Mouse (Mus musculus) layer of hippocampus, adult 8-10 months (tissue): Measurements from ENCODE around the gene Gbp8. TPM values are rescaled to one million over a fixed set of nuclear protein-coding genes. Genes with fewer than 3 reads are reported as not detected.
"Not testable (repeated sequence)": the region's sequence is repeated elsewhere in the genome, so short reads cannot be mapped to it uniquely, and the experiment has no call there.

Source experiments
- DNase-seq, 2 experiments: peaks; one replicate each; pipeline ENCODE4 v3.0.0; 2022; ENCODE audit warnings: low spot score in 2 of 2
- total RNA-seq, 4 experiments: library from RNA; stranded (reverse); gene quantifications; 2 replicates each; pipeline ENCODE4 v1.2.4; 2022

The Gbp8 gene
- total RNA-seq, 4 experiments from 2014 or later: 0.36 TPM; not detected in 3

DNA sequence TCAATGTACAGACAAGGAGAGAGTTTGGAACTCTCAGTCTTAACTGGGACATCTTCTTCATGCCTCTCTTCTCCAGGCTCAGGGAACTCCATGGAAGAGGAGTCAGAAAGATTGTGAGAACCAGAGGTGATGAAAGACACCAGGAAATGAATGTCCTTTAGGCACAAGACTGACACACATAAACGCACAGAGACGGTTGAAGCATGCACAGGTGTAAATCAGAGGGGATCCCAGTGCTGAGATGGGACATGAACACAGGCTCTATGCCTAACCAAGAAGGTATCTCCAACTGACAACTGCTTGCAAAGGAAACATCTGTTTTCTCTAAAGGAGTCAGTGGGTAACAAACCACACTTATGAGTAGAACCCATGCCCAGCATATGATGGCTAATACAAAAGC, 79.1 kb downstream of the Gbp8 start:
- DNase-seq: no peak

DNA sequence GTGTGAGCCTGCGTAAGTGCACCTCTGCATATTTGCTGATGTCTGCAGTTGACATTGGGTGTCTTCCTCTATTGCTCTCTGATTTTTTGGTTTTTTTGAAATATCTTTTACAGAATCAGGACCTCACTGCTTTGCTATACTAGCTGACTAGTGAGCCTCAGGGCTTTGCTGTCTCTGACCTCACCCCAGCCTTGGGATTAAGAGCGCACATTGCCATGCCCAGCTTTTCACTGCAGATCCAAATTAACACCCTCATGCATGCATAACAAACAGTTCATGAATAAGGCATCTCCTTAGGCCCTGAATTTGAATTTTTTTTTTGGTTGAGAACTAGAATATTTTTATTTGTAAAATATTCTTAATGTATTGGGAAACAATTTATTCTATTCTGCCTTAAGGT, 84.1 kb downstream of the Gbp8 start:
- no peak for DNase-seq

DNA sequence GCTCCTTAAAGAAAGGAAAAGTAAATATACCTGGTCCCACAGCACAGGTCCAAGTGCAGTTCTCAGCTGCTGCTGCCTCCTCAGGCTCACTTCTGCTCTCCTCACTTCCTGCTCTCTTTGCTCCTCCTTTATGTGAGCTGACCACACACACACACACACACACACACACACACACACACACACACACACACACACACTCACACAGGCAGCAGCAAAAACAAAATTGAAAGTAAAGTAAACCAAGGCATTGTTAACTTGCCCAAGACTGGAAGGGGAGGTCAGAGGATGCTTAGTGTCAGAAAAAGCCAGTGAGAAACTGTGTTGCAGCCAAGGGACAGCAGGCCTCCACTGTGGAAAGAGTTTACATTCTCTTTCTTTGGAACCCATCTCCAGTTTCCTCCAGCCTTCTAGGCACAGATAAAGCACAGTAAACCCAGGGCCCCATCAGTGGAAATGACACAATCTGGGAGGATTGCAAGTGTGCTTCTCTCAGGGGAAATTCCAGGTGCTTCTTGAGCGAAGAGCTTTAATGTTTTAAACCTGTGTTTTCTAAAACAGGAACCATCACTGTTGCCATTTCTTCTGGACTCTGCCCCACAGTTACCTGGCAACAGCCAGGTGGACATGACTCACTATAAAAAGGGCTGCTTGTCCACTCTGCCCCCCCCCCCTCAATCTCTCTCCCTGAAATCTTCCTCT, 85.7 kb downstream of the Gbp8 start:
- not testable (repeated sequence) for DNase-seq

DNA sequence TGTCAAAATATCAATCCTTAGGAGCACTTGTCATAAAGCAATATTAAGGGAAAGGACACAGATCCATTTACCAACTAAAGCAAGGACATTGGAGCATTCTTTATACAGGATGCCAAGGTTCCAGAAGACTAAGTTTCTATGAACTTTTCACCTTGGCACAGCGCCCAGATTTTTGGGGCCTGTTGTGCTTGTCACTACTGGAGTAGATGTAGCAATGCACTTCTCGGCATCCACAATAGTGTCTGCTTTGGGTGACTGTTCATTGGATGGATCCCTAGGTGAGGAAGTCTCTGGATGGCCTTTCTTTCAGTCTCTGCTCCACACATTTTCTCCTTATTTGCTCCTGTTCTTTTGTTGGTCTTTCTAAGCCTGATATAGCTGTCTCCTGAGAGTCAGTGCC, 107.0 kb downstream of the Gbp8 start:
- no peak for DNase-seq

DNA sequence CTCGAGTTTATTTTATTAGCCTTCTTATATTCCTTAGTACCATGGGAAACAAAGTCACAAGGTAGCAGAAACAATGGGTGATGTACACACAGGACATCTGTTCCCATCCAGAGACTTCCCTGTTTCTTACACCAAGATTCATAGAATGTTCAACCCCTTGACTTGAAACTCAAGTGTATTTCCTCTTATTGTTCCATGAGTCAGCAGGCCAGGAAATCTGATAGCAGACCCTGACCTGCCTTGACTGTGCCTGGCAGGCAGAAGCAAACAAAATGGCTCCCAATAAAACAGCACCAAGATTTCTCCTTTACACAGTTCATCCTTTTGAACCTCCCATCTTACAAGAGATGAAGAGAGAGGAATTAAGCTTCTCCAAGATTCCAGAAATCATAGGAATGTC, 126.8 kb downstream of the Gbp8 start:
- no peak for DNase-seq

DNA sequence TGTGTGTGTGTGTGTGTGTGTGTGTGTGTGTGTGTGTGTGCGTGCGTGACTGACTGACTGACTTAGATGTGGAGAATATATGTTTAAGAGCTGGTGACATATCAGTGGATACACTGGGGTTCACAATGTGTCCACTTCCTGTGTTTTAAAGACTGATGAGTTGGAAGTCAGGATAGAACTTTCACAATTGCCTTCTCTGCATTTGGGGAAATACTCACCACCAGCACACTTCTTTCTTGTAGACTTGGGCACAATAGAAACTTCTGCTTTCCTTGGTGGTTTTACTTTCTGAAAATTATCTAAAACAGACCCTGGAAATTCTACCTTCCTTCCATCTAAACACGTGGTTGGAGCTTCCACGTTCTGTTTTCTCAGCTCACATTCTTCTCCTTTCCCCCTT, 127.8 kb downstream of the Gbp8 start:
- DNase-seq: no peak

DNA sequence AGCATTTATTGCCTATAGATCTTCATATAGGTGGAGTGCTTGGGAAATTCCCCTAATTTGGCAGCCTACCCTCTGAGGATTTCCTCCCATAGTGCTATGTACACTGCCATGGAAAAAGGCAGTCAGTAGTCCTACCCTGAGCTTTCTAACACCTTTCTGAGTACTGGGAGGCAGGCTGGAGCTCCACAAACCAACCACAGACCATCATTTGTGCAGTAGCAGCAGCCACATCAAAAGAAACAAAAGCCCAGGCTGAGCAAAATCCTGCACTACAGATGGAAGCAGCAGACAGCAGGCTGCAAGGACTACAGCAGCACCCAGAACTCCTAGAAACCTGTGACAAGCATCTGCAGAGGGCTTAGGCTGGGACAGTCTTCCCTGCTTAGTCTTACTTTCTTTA, 129.0 kb downstream of the Gbp8 start:
- DNase-seq: no peak

DNA sequence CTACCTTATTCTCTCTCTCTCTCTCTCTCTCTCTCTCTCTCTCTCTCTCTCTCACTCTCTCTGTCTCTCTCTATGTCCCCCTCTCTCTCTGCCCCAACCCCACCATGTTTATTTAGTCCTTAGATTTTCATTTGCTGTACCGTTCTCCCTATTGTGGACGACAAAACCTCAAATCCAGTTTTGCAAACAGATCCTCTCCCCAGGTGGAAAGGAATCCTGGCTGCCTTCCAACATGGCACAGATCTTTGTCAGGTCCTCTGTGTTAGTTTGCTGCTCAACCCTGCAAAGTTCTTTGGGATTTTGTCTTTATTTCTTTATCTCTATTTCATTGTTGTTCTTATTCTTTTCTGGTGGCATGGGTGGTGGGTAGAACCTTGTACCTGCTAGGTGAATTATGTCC, 149.9 kb downstream of the Gbp8 start:
- DNase-seq: no peak

DNA sequence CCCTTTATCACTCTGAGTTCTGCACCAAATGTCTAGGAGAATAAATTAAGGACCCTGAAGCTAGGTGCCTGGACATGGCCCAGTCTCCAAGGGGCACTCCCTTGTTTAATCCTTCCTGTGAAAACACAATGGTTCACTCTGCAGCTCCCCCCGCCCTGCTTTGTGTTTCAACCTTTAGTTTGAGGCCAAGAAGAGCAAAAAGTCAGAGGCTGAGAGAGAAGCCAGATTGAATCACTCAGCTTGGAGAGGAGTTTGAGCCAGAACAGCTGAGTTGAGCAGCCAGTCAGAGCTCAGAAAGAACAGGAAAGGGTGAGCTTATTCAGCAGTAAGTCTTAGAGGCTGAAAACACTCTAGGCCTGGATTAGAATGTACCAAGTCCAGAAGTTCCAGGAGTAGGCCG, 151.3 kb downstream of the Gbp8 start:
- DNase-seq: no peak

DNA sequence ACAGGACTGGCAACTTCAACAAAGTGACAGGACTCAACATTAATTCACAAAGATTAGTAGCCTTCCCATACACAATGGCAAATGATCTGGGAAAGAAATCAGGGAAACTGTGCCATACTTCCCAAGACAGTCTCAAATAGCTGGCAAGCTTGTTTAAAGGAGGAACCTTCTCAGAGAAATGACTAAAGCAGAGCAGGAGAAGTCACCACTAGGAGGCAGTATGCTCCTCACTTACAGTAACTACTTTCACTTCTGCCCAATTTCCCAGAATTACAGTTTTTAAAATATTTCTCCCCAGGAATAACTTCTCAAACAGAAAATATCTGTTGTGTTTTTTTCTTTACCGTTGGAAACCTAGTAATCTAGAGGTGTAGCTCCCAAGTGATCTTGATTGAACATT, 152.6 kb downstream of the Gbp8 start:
- no peak for DNase-seq

DNA sequence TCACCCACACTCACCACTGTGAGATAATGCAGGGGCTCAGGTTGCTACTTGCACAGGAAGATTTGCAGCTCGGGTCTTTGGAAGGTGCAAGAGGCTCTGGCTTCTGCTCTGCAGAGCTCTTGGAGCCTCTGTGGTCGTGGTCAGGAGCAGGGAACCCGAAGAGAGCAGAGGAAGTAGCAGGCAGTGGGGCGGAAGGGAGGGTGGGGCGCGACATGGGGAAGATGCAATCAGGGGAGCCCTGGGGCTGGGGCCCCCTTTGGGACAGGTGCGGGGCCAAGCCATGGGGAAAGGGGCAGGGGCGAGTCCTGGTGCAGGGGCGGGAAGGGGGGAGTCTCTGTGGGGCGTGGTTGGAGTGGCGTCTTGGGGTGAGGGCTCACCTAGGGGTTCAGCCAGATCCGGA, 156.8 kb downstream of the Gbp8 start, which contains the start of gene Abcg3:
Abcg3 (minus strand) TSS at position 184 of the 400 bp plus-strand sequence.
- DNase-seq: no peak

DNA sequence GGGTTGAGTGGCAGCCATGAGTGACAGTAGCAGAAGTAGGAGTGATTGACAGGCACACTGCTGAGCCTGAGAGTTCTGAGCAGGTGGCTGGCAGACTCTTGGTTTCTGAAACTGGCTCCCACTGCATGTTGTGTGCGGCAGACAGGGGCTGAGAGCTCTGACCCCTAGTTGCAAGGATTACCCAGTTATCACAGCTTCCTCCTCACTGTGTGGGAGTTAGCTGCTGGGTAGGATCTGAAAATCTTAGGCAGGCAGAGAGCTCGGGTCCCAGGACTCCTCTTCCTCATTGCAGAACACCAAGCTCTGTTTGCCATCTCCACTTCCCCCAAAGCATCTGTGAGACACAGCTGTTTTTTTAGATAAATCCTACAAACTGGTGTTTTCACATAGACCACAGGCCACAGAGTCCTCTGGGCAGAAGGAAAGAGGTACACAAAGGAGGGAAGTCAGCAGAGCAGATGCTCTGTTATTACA, 160.3 kb downstream of the Gbp8 start:
- DNase-seq: no peak

Other genes starting within 250 kb of the Gbp8 start
- under 1 TPM in 2 of 4 experiments, not detected in 2; 0.20 TPM for gene Abcg3, start 156.8 kb downstream of the Gbp8 start, total RNA-seq
- gene Gbp9, start within 50 bp of the Gbp8 start, total RNA-seq: 1 to 10 TPM; 1.6 to 3.9 (median 2.8) TPM
- 1 to 10 TPM; 1.2 to 2.9 (median 1.6) TPM for gene Gbp4, start within 50 bp of the Gbp8 start, total RNA-seq
- under 1 TPM in 2 of 4 experiments, not detected in 2; 0.22 to 0.25 TPM for gene Gbp10, start 100.0 kb upstream of the Gbp8 start, total RNA-seq
- not detected for gene Gm43302, start 154.2 kb upstream of the Gbp8 start, total RNA-seq
- 1 to 10 TPM in 3 of 4 experiments, under 1 TPM in 1; 0.99 to 3.7 (median 2.3) TPM for gene Gbp6, start 154.2 kb upstream of the Gbp8 start, total RNA-seq